Mouse (Mus musculus) erythroblast, embryonic 14.5 days (primary cell): Measurements from ENCODE around the gene Gm15737.

ENCODE experiments used
- GATA1 ChIP-seq: IDR thresholded peaks from 2 replicates; pipeline ENCODE4 v1.6.1; 2012; ENCODE audit warnings: low read length, inconsistent platforms, mixed read lengths
- TAL1 ChIP-seq: IDR thresholded peaks from 3 replicates; pipeline ENCODE4 v1.6.1; 2012; ENCODE audit warnings: low read length, inconsistent platforms, mixed read lengths

GRCm38 (mm10) chr6:92872766-92873165 is 3.6 kb downstream of the Gm15737 start:
- TF ChIP-seq GATA1 (no peak), TAL1 (no peak)
